ENCODE assay signal across 12 mouse cellular contexts in the genomic region with DNA sequence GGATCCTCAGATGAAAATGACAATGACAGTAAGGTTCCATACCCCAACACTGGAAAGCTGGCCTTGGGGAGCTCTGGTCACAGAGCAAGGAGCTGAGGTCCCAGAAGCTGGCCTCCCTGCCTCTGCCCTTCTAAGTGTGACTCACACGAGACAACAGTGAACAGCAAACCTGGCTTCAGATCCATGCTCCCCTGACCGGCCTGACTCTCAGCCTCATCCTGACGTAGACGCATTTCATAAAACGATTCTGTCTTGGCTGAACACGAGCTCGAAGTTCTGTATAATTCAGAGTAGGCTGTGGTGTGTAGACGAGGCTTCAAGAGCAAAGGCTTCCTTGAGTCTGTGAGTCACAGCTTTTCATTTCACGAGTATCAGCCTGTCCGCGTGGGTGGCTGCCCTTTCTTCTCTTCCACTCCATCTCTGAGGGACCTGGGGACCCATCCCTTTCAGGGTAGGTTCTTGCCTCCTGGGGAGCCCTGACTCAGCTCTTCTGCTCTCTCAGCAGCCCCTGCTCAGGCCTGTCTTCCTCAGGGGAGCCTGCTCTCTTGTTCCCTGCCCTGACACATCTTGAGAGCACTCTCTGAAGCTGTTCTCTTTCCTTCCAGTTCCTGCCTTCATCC. TPM values are rescaled to one million over a fixed set of nuclear protein-coding genes. Genes with fewer than 3 reads are reported as not detected.
DNase-seq lines count a peak whose midpoint lies in the region; ATAC-seq lines count a peak whose summit lies in the region.
"Had no signal": no experiment of that assay in that cellular context is flagged by ENCODE, and none has a peak within 500 bp of the region (broad histone marks: within the 10 kb centered on the region; RNA-seq: fewer than 3 reads in every experiment).

No protein-coding gene starts in this region.

- H3K27ac ChIP-seq in hindbrain, embryonic 12.5 days = no peak overlapping the region
- no peak overlapping the region for H3K27ac ChIP-seq in hindbrain, embryonic 16.5 days (ENCODE audit: low read depth, low read length)

- DNase-seq in adrenal gland, postnatal 10 days = peak; percentile 18
- peak; percentile 85 for DNase-seq in induced T-regulatory cell, adult 2 months (ENCODE audit: low read depth)
- DNase-seq in splenic B cell, adult 2 months (ENCODE audit: low read depth, low spot score) = peak; percentile 14
- no peak for DNase-seq in layer of hippocampus, postnatal 14 days (ENCODE audit: low spot score in 2 of 2)
- DNase-seq in embryo, embryonic 10 days (ENCODE audit: low spot score) = no peak
- DNase-seq: cerebellum, postnatal 36 days; layer of hippocampus, adult 9-11 months; lung, postnatal 4 days had no signal

- H3K4me2 ChIP-seq in hindbrain, embryonic 12.5 days (replicated peaks) = peak overlapping the region; percentile 55; the same call in 1 of the 2 replicates
- H3K4me2 ChIP-seq in hindbrain, embryonic 16.5 days (ENCODE audit: low read length) = no peak overlapping the region; the same call in 1 of the 2 replicates

- peaks cover 12% of the 10 kb centered on the region for H3K4me1 ChIP-seq in hindbrain, embryonic 12.5 days
- H3K4me1 ChIP-seq in hindbrain, embryonic 16.5 days (ENCODE audit: control insufficient read depth, insufficient read depth, low read depth, low read length) = peaks cover 14% of the 10 kb centered on the region

- H3K36me3 ChIP-seq in hindbrain, embryonic 12.5 days = no peaks in the 10 kb centered on the region
- no peaks in the 10 kb centered on the region for H3K36me3 ChIP-seq in hindbrain, embryonic 16.5 days (ENCODE audit: control insufficient read depth, insufficient read depth, low read length)
- no peaks in the 10 kb centered on the region for H3K36me3 ChIP-seq in splenic B cell, adult 2 months (ENCODE audit: control insufficient read depth, insufficient read depth, low read length, poor library complexity, severe bottlenecking)

- H3K4me3 ChIP-seq in hindbrain, embryonic 12.5 days = no peak overlapping the region
- H3K4me3 ChIP-seq in hindbrain, embryonic 16.5 days (ENCODE audit: low read length) = no peak overlapping the region

- H3K27me3 ChIP-seq in hindbrain, embryonic 12.5 days = no peaks in the 10 kb centered on the region
- H3K27me3 ChIP-seq in hindbrain, embryonic 16.5 days (replicated peaks; ENCODE audit: control insufficient read depth, insufficient read depth, low read length) = no peaks in the 10 kb centered on the region
- H3K27me3 ChIP-seq in splenic B cell, adult 2 months (ENCODE audit: control insufficient read depth, insufficient read depth, low read length, poor library complexity, severe bottlenecking) = no peaks in the 10 kb centered on the region

- H3K9me3 ChIP-seq in hindbrain, embryonic 12.5 days (replicated peaks) = no peaks in the 10 kb centered on the region
- no peaks in the 10 kb centered on the region for H3K9me3 ChIP-seq in hindbrain, embryonic 16.5 days (ENCODE audit: control insufficient read depth, low read length)

- ATAC-seq in hindbrain, embryonic 12.5 days (ENCODE audit: low FRiP score) = no peak
- no peak for ATAC-seq in hindbrain, embryonic 16.5 days
- no peak for ATAC-seq in megakaryocyte, adult 5-6 weeks (ENCODE audit: poor library complexity, severe bottlenecking)
- ATAC-seq: Patski had no signal

- no peak overlapping the region for H3K9ac ChIP-seq in hindbrain, embryonic 12.5 days
- H3K9ac ChIP-seq in hindbrain, embryonic 16.5 days (ENCODE audit: low read depth, low read length) = no peak overlapping the region

- WGBS in hindbrain, embryonic 12.5 days = 72% methylated on average over 11 of the region's 11 CpGs
- 80% methylated on average over 11 of the region's 11 CpGs for WGBS in hindbrain, embryonic 16.5 days

RNA-seq across cellular contexts. Expression of a gene that starts 11.2 kb away (rescaled TPM):
- polyA plus RNA-seq in hindbrain, embryonic 12.5 days (2016; fragmentation: Nextera tagmentation; extraction: Ambion mirVana) = 1.9 and 2.1 TPM in 2 replicates
- 2.9 and 5.2 TPM in 2 replicates for polyA plus RNA-seq in hindbrain, embryonic 16.5 days (2015; fragmentation: Nextera tagmentation; extraction: Ambion mirVana)
- under 1 TPM; 0.27 to 0.63 TPM for total RNA-seq in adrenal gland, postnatal 10 days (2021)
- total RNA-seq in layer of hippocampus, postnatal 14 days (2021) = 10 to 100 TPM; 10.7 to 13.4 TPM
- not detected in 2 replicates for total RNA-seq in megakaryocyte, adult 5-6 weeks (2015)
- not detected in 2 replicates for total RNA-seq in megakaryocyte, adult 5-6 weeks (2017)
- polyA plus RNA-seq: Patski had no signal

Comparison
In these comparisons a context has a peak if more than half of its experiments do, and no peak if none do; other contexts are left out.
1. DNase-seq: peak in adrenal gland, postnatal 10 days (single experiment), induced T-regulatory cell, adult 2 months (single experiment) and splenic B cell, adult 2 months (single experiment); none in layer of hippocampus, postnatal 14 days (0 of 2) and embryo, embryonic 10 days (single experiment).
2. RNA of a gene that starts 11.2 kb away (total RNA-seq): 10.7 to 13.4 TPM in layer of hippocampus, postnatal 14 days; 0.27 to 0.63 TPM in adrenal gland, postnatal 10 days and not detected in megakaryocyte, adult 5-6 weeks; every median in the first group is over 4 times any median in the second.